Mouse (Mus musculus) megakaryocyte-erythroid progenitor cell, adult 5 weeks (primary cell): ENCODE measurements around the gene Aasdhppt. TPM values are rescaled to one million over a fixed set of nuclear protein-coding genes. Genes with fewer than 3 reads are reported as not detected.

Source experiments
- polyA plus RNA-seq: library from polyadenylated mRNA; stranded (reverse); fragments of >175 nt; gene quantifications from 2 replicates; pipeline ENCODE4 v1.2.3, GENCODE M21; 2012

Gene Aasdhppt
- 3.1 and 3.3 TPM in 2 replicates for polyA plus RNA-seq

DNA sequence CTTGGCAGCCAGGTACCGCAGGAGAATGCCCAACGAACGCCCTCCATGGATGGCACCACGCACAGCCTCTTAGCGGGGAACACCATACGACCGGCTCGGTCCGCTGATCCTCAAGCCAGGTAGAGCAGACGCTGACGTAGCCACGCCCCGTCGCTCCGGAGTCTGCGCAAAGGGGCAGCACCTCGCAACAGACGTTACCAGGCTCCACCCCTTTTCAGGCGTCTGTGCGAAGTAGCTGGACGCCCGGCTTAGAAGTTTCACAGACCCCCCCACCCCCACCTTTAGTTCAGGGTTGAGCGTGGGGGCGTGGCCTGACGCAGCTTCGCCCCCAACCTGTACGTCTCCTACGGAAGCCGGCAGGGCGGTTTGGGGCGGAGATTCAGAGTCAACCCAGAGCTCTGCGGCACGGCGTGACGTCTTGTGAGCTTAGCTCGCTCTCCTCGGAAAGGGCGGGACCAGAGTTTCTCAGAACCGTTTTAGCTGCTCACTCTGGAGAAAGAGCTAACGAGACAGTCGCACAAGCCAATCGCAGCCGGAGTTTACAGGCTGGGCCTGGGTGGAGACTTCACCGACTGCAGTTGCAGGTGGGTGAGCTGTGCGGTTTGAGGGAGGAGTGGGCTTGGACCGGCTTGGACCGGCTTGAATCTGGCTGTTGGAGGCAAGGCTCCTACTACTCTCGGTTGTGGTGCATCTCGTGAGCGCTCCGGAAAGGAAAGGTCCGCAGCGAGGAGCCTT is at the start of gene Aasdhppt, which contains the start of gene Kbtbd3:
TSS of gene Aasdhppt (minus strand) at position 121 of the 735 bp plus-strand sequence.
TSS of gene Kbtbd3 (plus strand) at position 483 of the 735 bp plus-strand sequence.

Other genes starting within 250 kb of the Aasdhppt start
- gene Kbtbd3, start 362 bp upstream of the Aasdhppt start, polyA plus RNA-seq: 0.03 and 0.08 TPM in 2 replicates
- gene Msantd4, start 67.1 kb upstream of the Aasdhppt start, polyA plus RNA-seq: 2.3 and 2.5 TPM in 2 replicates